Comparison of ENCODE assay signal across 13 mouse cellular contexts in genomic region chr3:100820852-100821251, GRCm38 (mm10). TPM values are rescaled to one million over a fixed set of nuclear protein-coding genes. Genes with fewer than 3 reads are reported as not detected.
A peak's percentile ranks its signal among the peaks of the same experiment; 100 is the strongest.
DNase-seq lines count a peak whose midpoint lies in the region; ATAC-seq lines count a peak whose summit lies in the region.
"Had no signal": no experiment of that assay in that cellular context is flagged by ENCODE, and none has a peak within 500 bp of the region (broad histone marks: within the 10 kb centered on the region; RNA-seq: fewer than 3 reads in every experiment).

No protein-coding gene starts in this region.

- no peak overlapping the region for H3K4me3 ChIP-seq in embryonic facial prominence, embryonic 13.5 days
- no peak overlapping the region for H3K4me3 ChIP-seq in embryonic facial prominence, embryonic 10.5 days
- no peak overlapping the region for H3K4me3 ChIP-seq in lung, embryonic 16.5 days (ENCODE audit: low read length)
- no peak overlapping the region for H3K4me3 ChIP-seq in intestine, embryonic 15.5 days (replicated peaks)
- H3K4me3 ChIP-seq in neural tube, embryonic 14.5 days (ENCODE audit: low read depth, low read length), result no peak overlapping the region
- H3K4me3 ChIP-seq: layer of hippocampus, adult 2 months; liver, embryonic 12.5 days had no signal

- ATAC-seq in embryonic facial prominence, embryonic 13.5 days (ENCODE audit: insufficient number of reproducible peaks, insufficient read depth, low FRiP score, low TSS enrichment, low read depth), result no peak
- peak; percentile 75 for ATAC-seq in lung, embryonic 16.5 days (ENCODE audit: low read depth)
- peak; percentile 68 for ATAC-seq in intestine, embryonic 15.5 days
- peak; percentile 49 for ATAC-seq in neural tube, embryonic 14.5 days (ENCODE audit: low read depth)
- ATAC-seq: activated CD4-positive, CD25-positive, alpha-beta regulatory T cell, adult 4 months; liver, embryonic 12.5 days had no signal

- no peaks in the 10 kb centered on the region for H3K27me3 ChIP-seq in embryonic facial prominence, embryonic 13.5 days
- no peaks in the 10 kb centered on the region for H3K27me3 ChIP-seq in embryonic facial prominence, embryonic 10.5 days (replicated peaks; ENCODE audit: low read depth, poor library complexity, severe bottlenecking)
- H3K27me3 ChIP-seq in lung, embryonic 16.5 days (ENCODE audit: control insufficient read depth, insufficient read depth, low read depth, low read length), result no peaks in the 10 kb centered on the region
- H3K27me3 ChIP-seq in intestine, embryonic 15.5 days (replicated peaks), result no peaks in the 10 kb centered on the region
- no peaks in the 10 kb centered on the region for H3K27me3 ChIP-seq in neural tube, embryonic 14.5 days (ENCODE audit: control insufficient read depth, insufficient read depth, low read length)
- H3K27me3 ChIP-seq: liver, embryonic 12.5 days had no signal

- H3K9me3 ChIP-seq in embryonic facial prominence, embryonic 13.5 days, result no peaks in the 10 kb centered on the region
- no peaks in the 10 kb centered on the region for H3K9me3 ChIP-seq in embryonic facial prominence, embryonic 10.5 days
- H3K9me3 ChIP-seq in lung, embryonic 16.5 days (ENCODE audit: control insufficient read depth, low read length), result no peaks in the 10 kb centered on the region
- H3K9me3 ChIP-seq in intestine, embryonic 15.5 days, result no peaks in the 10 kb centered on the region
- H3K9me3 ChIP-seq in neural tube, embryonic 14.5 days (ENCODE audit: control insufficient read depth, low read length), result no peaks in the 10 kb centered on the region
- H3K9me3 ChIP-seq: G1E; liver, embryonic 12.5 days had no signal

- H3K4me1 ChIP-seq in embryonic facial prominence, embryonic 13.5 days, result peaks cover 7% of the 10 kb centered on the region; the same call in 1 of the 2 replicates
- peaks cover 25% of the 10 kb centered on the region for H3K4me1 ChIP-seq in embryonic facial prominence, embryonic 10.5 days
- peaks cover 2% of the 10 kb centered on the region; the same call in 1 of the 2 replicates for H3K4me1 ChIP-seq in lung, embryonic 16.5 days (replicated peaks; ENCODE audit: control insufficient read depth, insufficient read depth, low read length)
- 0 out of 2 replicates have a peak, but pooled peaks cover 6% of the 10 kb centered on the region for H3K4me1 ChIP-seq in intestine, embryonic 15.5 days (replicated peaks)
- H3K4me1 ChIP-seq in neural tube, embryonic 14.5 days (ENCODE audit: control insufficient read depth, insufficient read depth, low read length), result no peaks in the 10 kb centered on the region

- 42% methylated on average over 2 of the region's 2 CpGs for WGBS in embryonic facial prominence, embryonic 13.5 days
- WGBS in embryonic facial prominence, embryonic 10.5 days, result 59% methylated on average over 2 of the region's 2 CpGs
- WGBS in lung, embryonic 16.5 days, result 28% methylated on average over 2 of the region's 2 CpGs
- 43% methylated on average over 2 of the region's 2 CpGs for WGBS in intestine, embryonic 15.5 days
- WGBS in neural tube, embryonic 14.5 days, result 43% methylated on average over 2 of the region's 2 CpGs

- H3K27ac ChIP-seq in embryonic facial prominence, embryonic 13.5 days, result peak overlapping the region; percentile 53; the same call in 1 of the 2 replicates
- no peak overlapping the region for H3K27ac ChIP-seq in embryonic facial prominence, embryonic 10.5 days (replicated peaks)
- 0 out of 2 replicates have a peak overlapping the region, but pooled peaks have one; percentile 41 for H3K27ac ChIP-seq in lung, embryonic 16.5 days (ENCODE audit: low read length)
- no peak overlapping the region for H3K27ac ChIP-seq in intestine, embryonic 15.5 days
- H3K27ac ChIP-seq in neural tube, embryonic 14.5 days (ENCODE audit: low read depth, low read length), result no peak overlapping the region
- H3K27ac ChIP-seq: layer of hippocampus, adult 2 months; liver, embryonic 12.5 days had no signal

- H3K9ac ChIP-seq in embryonic facial prominence, embryonic 13.5 days, result no peak overlapping the region
- no peak overlapping the region for H3K9ac ChIP-seq in lung, embryonic 16.5 days (ENCODE audit: low read length)
- H3K9ac ChIP-seq in intestine, embryonic 15.5 days, result no peak overlapping the region
- H3K9ac ChIP-seq in neural tube, embryonic 14.5 days (replicated peaks; ENCODE audit: low read depth, low read length), result no peak overlapping the region
- H3K9ac ChIP-seq: liver, embryonic 12.5 days had no signal

- H3K4me2 ChIP-seq in embryonic facial prominence, embryonic 13.5 days, result no peak overlapping the region
- H3K4me2 ChIP-seq in lung, embryonic 16.5 days (ENCODE audit: low read depth, low read length), result no peak overlapping the region
- H3K4me2 ChIP-seq in intestine, embryonic 15.5 days (replicated peaks), result no peak overlapping the region
- no peak overlapping the region for H3K4me2 ChIP-seq in neural tube, embryonic 14.5 days (ENCODE audit: low read depth, low read length)
- H3K4me2 ChIP-seq: liver, embryonic 12.5 days had no signal

- DNase-seq in embryonic facial prominence, embryonic 10.5 days (ENCODE audit: low spot score), result no peak
- no peak for DNase-seq in lung, postnatal 36 days
- DNase-seq in adrenal gland, adult 18-20 months (ENCODE audit: low spot score in 2 of 2), result no peak
- DNase-seq in cerebellum, postnatal 14 days, result no peak
- DNase-seq: heart, postnatal 10 days had no signal

- H3K36me3 ChIP-seq in embryonic facial prominence, embryonic 13.5 days, result no peaks in the 10 kb centered on the region
- no peaks in the 10 kb centered on the region for H3K36me3 ChIP-seq in embryonic facial prominence, embryonic 10.5 days (replicated peaks)
- no peaks in the 10 kb centered on the region for H3K36me3 ChIP-seq in lung, embryonic 16.5 days (ENCODE audit: control insufficient read depth, insufficient read depth, low read length)
- H3K36me3 ChIP-seq in intestine, embryonic 15.5 days, result no peaks in the 10 kb centered on the region
- H3K36me3 ChIP-seq in neural tube, embryonic 14.5 days (ENCODE audit: control insufficient read depth, insufficient read depth, low read length), result no peaks in the 10 kb centered on the region
- H3K36me3 ChIP-seq: G1E; liver, embryonic 12.5 days had no signal

RNA-seq across cellular contexts. Expression of gene Vtcn1, which starts 4.4 kb away (rescaled TPM):
- 0.17 and 0.20 TPM in 2 replicates for polyA plus RNA-seq in embryonic facial prominence, embryonic 13.5 days (2015; fragmentation: Nextera tagmentation; extraction: Ambion mirVana)
- not detected in 2 replicates for polyA plus RNA-seq in embryonic facial prominence, embryonic 10.5 days (2016; fragmentation: Nextera tagmentation; extraction: Ambion mirVana)
- 0.44 and 0.59 TPM in 2 replicates for polyA plus RNA-seq in lung, embryonic 16.5 days (2015; fragmentation: Nextera tagmentation; extraction: Ambion mirVana)
- 0.38 and 0.42 TPM in 2 replicates for polyA plus RNA-seq in intestine, embryonic 15.5 days (2015; fragmentation: Nextera tagmentation; extraction: Ambion mirVana)
- not detected in 2 replicates for polyA plus RNA-seq in neural tube, embryonic 14.5 days (2014; fragmentation: Nextera tagmentation; extraction: Ambion mirVana)
- total RNA-seq in adrenal gland, adult 18-20 months (2021), result under 1 TPM; 0.20 to 0.26 TPM
- total RNA-seq: layer of hippocampus, adult 2 months had no signal
- polyA plus RNA-seq: activated CD4-positive, CD25-positive, alpha-beta regulatory T cell, adult 4 months; G1E; liver, embryonic 12.5 days had no signal

Comparison
In these comparisons a context has a peak if more than half of its experiments do, and no peak if none do; other contexts are left out.
1. H3K27ac ChIP-seq: peak in embryonic facial prominence, embryonic 13.5 days (single experiment) and lung, embryonic 16.5 days (single experiment); none in embryonic facial prominence, embryonic 10.5 days (single experiment), intestine, embryonic 15.5 days (single experiment) and neural tube, embryonic 14.5 days (single experiment).